Mouse (Mus musculus): ENCODE measurements around the gene Fam234a. TPM values are rescaled to one million over a fixed set of nuclear protein-coding genes. Genes with fewer than 3 reads are reported as not detected.

Fam234a gene
- total RNA-seq (2012; rRNA removed) (4.9 and 8.3 TPM in 2 replicates), total RNA-seq (2014; rRNA removed) (3.6 and 4.1 TPM in 2 replicates), polyA plus RNA-seq (2012; ENCODE audit: insufficient read length, low read depth) (9.0 and 13.3 TPM in 2 replicates)

- dilution Hi-C loops (cut with MboI; ENCODE audit: extremely low pct_ligation_motif_present, extremely low pct_unique_long_range_greater_than_20kb, low sequenced_read_pairs) (no loop called here), in situ Hi-C loops (cut with MboI; ENCODE audit: low pct_ligation_motif_present, low pct_unique_long_range_greater_than_20kb, low sequenced_read_pairs) (loop anchor here (5.0 kb wide), 1 partner anchor 52 kb away; no protein-coding TSS in a partner anchor)
- H3K27ac ChIP-seq (ENCODE audit: insufficient read depth, low read depth) = peak within 1 kb of the TSS; percentile 2; the same call in 1 of the 2 replicates
- no peaks in the 10 kb centered on the region for H3K36me3 ChIP-seq (replicated peaks in 1 of 2; ENCODE audit: control insufficient read depth in 1 of 2, insufficient read depth in 1 of 2, low read length in 1 of 2)
- peak within 1 kb of the TSS; percentile 71 to 88 (median 84) for H3K4me3 ChIP-seq (replicated peaks in 1 of 3; ENCODE audit: low read depth in 2 of 3, low read length in 2 of 3, poor library complexity in 1 of 3)
- peak within 1 kb of the TSS; percentile 76 for H3K4me2 ChIP-seq (ENCODE audit: insufficient read depth, low read depth, poor library complexity, severe bottlenecking)
- TF ChIP-seq ELF1 (IDR thresholded peaks at IDR 0.05; ENCODE audit: low read depth, low read length) = peak; percentile 54
- TF ChIP-seq SIN3A (IDR thresholded peaks at IDR 0.05; ENCODE audit: low read length) = peak; percentile 76
- TF ChIP-seq ZNF384 (IDR thresholded peaks at IDR 0.05; ENCODE audit: low read depth, low read length) = no peak
- TF ChIP-seq SMC3 (IDR thresholded peaks at IDR 0.05; ENCODE audit: low read depth, low read length) = no peak
- peak in 1 of 2 experiments; percentile 41; a peak in 2 of 4 replicates for TF ChIP-seq CTCF (conservative IDR thresholded peaks at IDR 0.05 in 1 of 2, IDR thresholded peaks at IDR 0.05 in 1 of 2; ENCODE audit: low read depth in 2 of 2, low read length in 2 of 2)
- peak; percentile 75 for TF ChIP-seq HCFC1 (IDR thresholded peaks at IDR 0.05; ENCODE audit: low read depth, low read length)
- peak; percentile 61 for TF ChIP-seq POLR2A (IDR thresholded peaks at IDR 0.05; ENCODE audit: low read depth, low read length)
- TF ChIP-seq MAZ (IDR thresholded peaks at IDR 0.05; ENCODE audit: low read depth, low read length) = peak; percentile 87
- no peak for TF ChIP-seq E2F4 (IDR thresholded peaks at IDR 0.05; ENCODE audit: insufficient replicate concordance, low read depth, low read length)
- peak; percentile 37 for TF ChIP-seq MXI1 (IDR thresholded peaks at IDR 0.05; ENCODE audit: low read depth, low read length)
- no peak for TF ChIP-seq ZC3H11A (IDR thresholded peaks at IDR 0.05; ENCODE audit: low read depth, low read length)
- H3K9me3 ChIP-seq (replicated peaks; ENCODE audit: low read length) = peaks cover 6% of the 10 kb centered on the region
- peak within 1 kb of the TSS; percentile 69 for H3K9ac ChIP-seq (ENCODE audit: insufficient read depth, low read depth)
- H3K27me3 ChIP-seq (replicated peaks) = peaks cover 9% of the 10 kb centered on the region
- peaks cover 0 to 22% of the 10 kb centered on the region in 2 experiments for H3K4me1 ChIP-seq (ENCODE audit: control insufficient read depth in 1 of 2, insufficient read depth in 2 of 2)
- peak; percentile 95 for DNase-seq (ENCODE audit: extremely low read depth)
- H3K79me2 ChIP-seq (replicated peaks; ENCODE audit: control insufficient read depth, extremely low read depth, insufficient read depth, poor library complexity, severe bottlenecking) = no peaks in the 10 kb centered on the region
Observed at GRCm38 (mm10) chr17:26244101-26244841, at the start of gene Fam234a. Fam234a (minus strand) TSS chr17:26244242.

GRCm38 (mm10) chr17:26289475-26289874, 45.4 kb upstream of the Fam234a start:
- no peaks in the 10 kb centered on the region for H3K27me3 ChIP-seq (replicated peaks)
- H3K9me3 ChIP-seq (replicated peaks; ENCODE audit: low read length) = peaks cover 5% of the 10 kb centered on the region
- no peak overlapping the region for H3K4me2 ChIP-seq (ENCODE audit: insufficient read depth, low read depth, poor library complexity, severe bottlenecking)
- H3K27ac ChIP-seq (ENCODE audit: insufficient read depth, low read depth) = no peak overlapping the region
- no peak overlapping the region for H3K4me3 ChIP-seq (replicated peaks in 1 of 3; ENCODE audit: low read depth in 2 of 3, low read length in 2 of 3, poor library complexity in 1 of 3)
- no peak overlapping the region for H3K9ac ChIP-seq (ENCODE audit: insufficient read depth, low read depth)
- H3K4me1 ChIP-seq (ENCODE audit: control insufficient read depth in 1 of 2, insufficient read depth in 2 of 2) = no peaks in the 10 kb centered on the region
- no peaks in the 10 kb centered on the region for H3K79me2 ChIP-seq (replicated peaks; ENCODE audit: control insufficient read depth, extremely low read depth, insufficient read depth, poor library complexity, severe bottlenecking)
- dilution Hi-C loops (cut with MboI; ENCODE audit: extremely low pct_ligation_motif_present, extremely low pct_unique_long_range_greater_than_20kb, low sequenced_read_pairs) = no loop called here
- DNase-seq (ENCODE audit: extremely low read depth) = no peak
- in situ Hi-C loops (cut with MboI; ENCODE audit: low pct_ligation_motif_present, low pct_unique_long_range_greater_than_20kb, low sequenced_read_pairs) = loop anchor here (25.0 kb wide), 1 partner anchor 348 kb away; no protein-coding TSS in a partner anchor
- H3K36me3 ChIP-seq (replicated peaks in 1 of 2; ENCODE audit: control insufficient read depth in 1 of 2, insufficient read depth in 1 of 2, low read length in 1 of 2) = peaks cover 41 to 66% of the 10 kb centered on the region in 2 experiments
- no peak for TF ChIP-seq BHLHE40 (IDR thresholded peaks at IDR 0.05; ENCODE audit: low read depth, low read length)
- TF ChIP-seq RAD21 (IDR thresholded peaks at IDR 0.05; ENCODE audit: low read depth, low read length) = no peak
- no peak for TF ChIP-seq ZMIZ1 (IDR thresholded peaks at IDR 0.05; ENCODE audit: low read depth, low read length)
- no peak for TF ChIP-seq ETS1 (conservative IDR thresholded peaks at IDR 0.05; ENCODE audit: low read depth, low read length)
- no peak for TF ChIP-seq ZNF384 (IDR thresholded peaks at IDR 0.05; ENCODE audit: low read depth, low read length)
- TF ChIP-seq TBP (conservative IDR thresholded peaks at IDR 0.05; ENCODE audit: low read depth, low read length) = no peak
- no peak for TF ChIP-seq POLR2AphosphoS2 (IDR thresholded peaks at IDR 0.05; ENCODE audit: low read depth, low read length)
- no peak for TF ChIP-seq USF2 (conservative IDR thresholded peaks at IDR 0.05; ENCODE audit: low read depth, low read length)
- no peak for TF ChIP-seq IRF4 (IDR thresholded peaks at IDR 0.05; ENCODE audit: low read depth, low read length)
- TF ChIP-seq CHD1 (IDR thresholded peaks at IDR 0.05; ENCODE audit: low read depth, low read length) = no peak
- no peak for TF ChIP-seq POLR2A (IDR thresholded peaks at IDR 0.05; ENCODE audit: low read depth, low read length)
- TF ChIP-seq RCOR1 (conservative IDR thresholded peaks at IDR 0.05; ENCODE audit: low read depth, low read length) = no peak
- TF ChIP-seq CHD2 (IDR thresholded peaks at IDR 0.05; ENCODE audit: low read length) = no peak
- TF ChIP-seq E2F4 (IDR thresholded peaks at IDR 0.05; ENCODE audit: insufficient replicate concordance, low read depth, low read length) = no peak
- TF ChIP-seq SIN3A (IDR thresholded peaks at IDR 0.05; ENCODE audit: low read length) = no peak
- no peak for TF ChIP-seq NRF1 (IDR thresholded peaks at IDR 0.05; ENCODE audit: low read depth, low read length)
- no peak for TF ChIP-seq EP300 (IDR thresholded peaks at IDR 0.05; ENCODE audit: low read length)
- TF ChIP-seq KAT2A (IDR thresholded peaks at IDR 0.05; ENCODE audit: insufficient replicate concordance, low read length) = no peak
- no peak for TF ChIP-seq CTCF (conservative IDR thresholded peaks at IDR 0.05 in 1 of 2, IDR thresholded peaks at IDR 0.05 in 1 of 2; ENCODE audit: low read depth in 2 of 2, low read length in 2 of 2)

Measured in CH12.LX (cell line).